Mouse (Mus musculus) myocyte (in vitro differentiated cells): ENCODE measurements around the gene Rims4.

Source experiments
- CEBPB ChIP-seq: IDR thresholded peaks from 2 replicates; pipeline ENCODE4 v1.6.1; 2011; ENCODE audit warnings: mild to moderate bottlenecking, moderate library complexity; ENCODE audit not compliant: poor library complexity, insufficient read depth, severe bottlenecking
- E2F4 ChIP-seq: IDR thresholded peaks from one replicate; pipeline ENCODE4 v1.6.1; 2011; ENCODE audit warnings: mild to moderate bottlenecking, control low read depth, moderate library complexity; ENCODE audit not compliant: insufficient read depth
- POLR2A ChIP-seq: IDR thresholded peaks from one replicate; pipeline ENCODE4 v1.6.1; 2011; ENCODE audit warnings: low read depth, mild to moderate bottlenecking, control low read depth, moderate library complexity; ENCODE audit not compliant: insufficient read length
- TCF3 ChIP-seq: IDR thresholded peaks from one replicate; pipeline ENCODE4 v1.6.1; 2011; ENCODE audit warnings: low read depth, control low read depth; ENCODE audit not compliant: insufficient read length
- USF1 ChIP-seq: IDR thresholded peaks from one replicate; pipeline ENCODE4 v1.6.1; 2011; ENCODE audit warnings: low read depth, mild to moderate bottlenecking, control low read depth, moderate library complexity

DNA sequence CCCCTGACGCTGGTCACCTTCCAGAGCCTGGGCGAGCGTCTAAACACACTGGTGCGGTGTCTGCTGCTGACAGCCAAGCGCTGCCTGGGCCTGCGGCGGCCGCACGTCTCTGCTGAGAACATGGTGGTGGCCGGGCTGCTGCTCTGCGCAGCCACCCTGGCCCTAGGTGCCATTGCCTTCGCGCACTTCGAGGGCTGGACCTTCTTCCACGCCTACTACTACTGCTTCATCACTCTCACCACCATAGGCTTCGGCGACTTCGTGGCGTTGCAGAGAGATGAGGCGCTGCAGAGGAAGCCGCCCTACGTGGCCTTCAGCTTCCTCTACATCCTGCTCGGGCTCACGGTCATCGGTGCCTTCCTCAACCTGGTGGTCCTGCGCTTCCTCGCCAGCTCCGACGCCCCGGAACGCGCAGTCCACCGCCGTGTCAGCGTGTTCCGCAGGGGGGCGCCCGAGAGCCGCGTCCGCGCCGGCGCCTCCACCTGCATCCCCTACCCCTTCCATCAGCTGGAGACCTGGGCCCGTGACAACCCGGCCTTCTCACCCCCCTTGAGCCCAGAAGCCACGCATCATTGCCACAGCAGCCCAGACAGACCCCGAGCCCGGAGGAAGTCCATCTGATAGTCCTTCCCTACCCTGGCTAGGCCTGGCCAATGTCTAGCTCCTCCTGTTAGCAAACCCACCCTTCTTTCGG, 60.1 kb downstream of the Rims4 start:
- no peak for TF ChIP-seq USF1
- TF ChIP-seq POLR2A, result no peak
- TF ChIP-seq E2F4, result no peak
- TF ChIP-seq TCF3, result no peak
- TF ChIP-seq CEBPB, result no peak
